Mouse (Mus musculus): ENCODE results near the gene Osgepl1. TPM values are rescaled to one million over a fixed set of nuclear protein-coding genes. Genes with fewer than 3 reads are reported as not detected.

Osgepl1 gene
- polyA plus RNA-seq (2012; rRNA removed; ENCODE audit: low replicate concordance) = 7.0 and 9.3 TPM in 2 replicates

DNA sequence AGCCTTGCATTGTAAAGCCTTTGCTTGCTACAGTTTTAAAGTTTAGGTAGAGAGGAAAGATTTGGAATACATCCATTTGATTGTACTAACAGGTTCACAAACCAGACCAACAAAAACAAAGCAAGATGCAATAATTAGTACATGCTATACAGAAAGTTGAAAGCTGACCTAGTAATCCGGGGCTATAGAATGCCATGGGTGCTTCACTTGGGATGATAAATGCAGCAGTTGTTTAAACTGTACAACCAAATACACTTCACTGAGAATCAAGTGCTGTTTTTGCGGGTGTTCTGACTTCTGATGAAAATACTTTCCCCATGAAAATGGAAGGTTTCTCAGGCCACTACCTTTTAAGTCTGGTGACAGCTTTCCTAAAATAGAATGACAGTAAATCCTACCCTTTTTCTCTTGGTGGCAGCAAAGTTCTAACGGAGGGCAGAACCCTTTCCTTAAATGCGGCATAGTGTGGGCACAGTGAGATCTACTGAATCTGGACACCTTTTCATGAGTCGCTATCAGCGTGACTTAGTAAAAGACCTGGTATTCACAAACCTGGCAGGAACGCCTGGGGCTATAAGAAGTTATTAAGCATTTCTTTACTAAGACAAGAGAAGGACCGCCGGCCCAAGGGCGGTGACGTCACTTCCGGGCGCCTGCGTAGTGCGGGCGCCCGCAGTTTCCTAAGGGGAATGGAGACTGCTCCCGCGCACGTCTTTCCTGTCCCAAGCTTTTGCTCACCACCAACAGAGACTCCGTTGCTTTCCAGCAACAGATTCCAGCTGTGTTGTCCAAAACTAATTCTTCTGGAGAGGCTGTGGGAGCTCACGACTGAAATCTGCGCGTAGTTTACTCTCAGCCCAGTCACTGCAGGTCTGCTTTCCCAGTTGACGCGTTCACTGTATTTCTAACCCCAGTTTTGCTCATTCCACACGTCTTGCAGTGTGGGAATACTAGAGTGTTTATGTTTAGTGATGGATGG, at the start of gene Osgepl1:
Gene Osgepl1 (plus strand): TSS at position 636 of the 979 bp plus-strand sequence.

DNA sequence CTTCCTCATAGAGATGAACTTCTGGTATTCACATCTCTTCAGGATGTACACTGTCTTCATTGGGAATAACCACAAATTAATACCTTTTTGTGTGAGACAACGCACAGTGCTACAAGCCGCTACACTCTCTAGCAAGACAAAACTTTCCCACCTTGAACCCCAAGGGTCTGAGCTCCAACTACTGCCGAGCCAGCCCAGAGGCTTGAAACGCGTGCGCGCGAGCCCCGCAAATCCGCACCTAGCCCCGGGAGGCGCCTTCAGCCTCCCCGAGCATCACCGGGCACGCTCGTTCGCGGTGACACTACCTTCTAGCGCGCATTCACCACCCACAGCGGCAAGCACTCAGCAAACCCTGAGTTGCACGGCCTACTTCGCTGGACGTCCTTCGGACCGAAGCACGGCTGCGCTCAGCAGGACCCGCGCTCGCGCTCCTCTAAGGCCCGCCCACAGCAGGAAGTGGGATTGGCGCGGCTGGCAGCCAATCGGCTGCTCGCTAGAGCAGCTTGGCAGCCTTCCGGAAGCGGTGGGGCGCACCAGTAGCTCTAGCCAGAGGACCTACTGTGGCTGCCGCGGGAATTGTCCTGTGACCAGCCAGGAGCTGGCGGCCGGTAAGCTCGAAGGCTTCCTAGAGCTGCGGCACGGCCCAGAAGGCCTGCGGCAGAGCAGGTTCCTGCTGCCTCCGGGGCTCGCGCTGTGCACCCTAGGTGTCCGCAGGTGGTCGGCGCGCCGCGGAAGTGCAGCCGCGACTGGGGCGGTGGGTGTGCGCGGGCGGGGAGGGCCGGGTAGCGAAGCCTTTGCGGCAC, 16.6 kb upstream of the Osgepl1 start, which contains the start of the genes Pms1, Ormdl1 and Gm28778:
Gene Pms1 (minus strand): TSS at position 438 of the 803 bp plus-strand sequence.
Gene Ormdl1 (plus strand): TSS at position 515 of the 803 bp plus-strand sequence.
Gene Gm28778 (plus strand): TSS at position 531 of the 803 bp plus-strand sequence.

DNA sequence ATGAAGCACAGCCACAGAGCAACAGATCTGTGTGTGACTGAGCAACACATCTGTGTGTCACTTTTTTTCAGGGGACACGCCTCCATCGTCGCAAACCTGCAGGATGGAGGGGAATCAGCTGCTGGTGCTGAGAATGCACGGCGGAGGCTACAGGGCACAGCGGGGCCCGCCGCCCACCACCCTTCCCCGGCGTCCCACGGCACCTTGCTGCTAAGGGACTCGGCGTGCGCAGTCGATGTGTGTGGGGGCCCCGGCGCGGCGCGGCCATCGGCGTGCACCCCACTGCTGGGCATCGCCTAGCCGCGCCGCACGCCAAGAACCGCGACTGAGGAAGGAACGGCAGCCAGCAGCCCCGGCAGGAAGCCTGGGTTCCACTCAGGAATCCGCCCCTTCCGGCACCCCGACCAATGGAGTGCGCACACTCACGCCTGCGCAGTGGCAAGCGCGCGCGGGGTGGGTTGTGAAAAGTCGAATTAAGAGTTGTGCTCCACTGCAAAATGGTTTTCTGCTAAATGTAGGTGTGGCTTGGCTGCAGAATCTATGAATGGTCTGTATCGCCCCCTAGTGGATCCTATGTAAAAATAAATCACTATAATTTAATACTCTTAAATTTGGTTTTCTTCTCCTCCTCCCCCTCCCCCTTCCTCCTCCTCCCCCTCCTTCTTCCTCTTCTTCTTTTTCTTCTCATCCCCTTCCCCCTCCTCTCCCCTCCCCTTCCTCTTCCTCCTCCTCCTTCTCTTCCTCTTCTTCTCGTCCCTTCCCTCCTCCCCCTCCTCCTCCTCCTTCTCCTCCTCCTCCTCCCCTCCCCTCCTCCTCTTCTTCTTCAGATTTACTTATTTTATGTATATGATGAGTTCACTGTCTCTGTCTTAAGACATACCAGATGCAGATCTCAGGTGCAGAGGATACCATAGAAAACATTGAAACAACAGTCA, 39.2 kb downstream of the Osgepl1 start, which contains the start of the genes Asdurf, Gm28551 and Asnsd1:
Gene Asdurf (minus strand): TSS at position 293 of the 935 bp plus-strand sequence.
Gene Gm28551 (minus strand): TSS at position 341 of the 935 bp plus-strand sequence.
Gene Asnsd1 (minus strand): TSS at position 426 of the 935 bp plus-strand sequence.

Other genes starting within 250 kb of the Osgepl1 start
- not detected in 2 replicates for gene 1700019A02Rik, start 126.0 kb upstream of the Osgepl1 start, polyA plus RNA-seq (2012; rRNA removed; ENCODE audit: low replicate concordance)
- gene Pms1, start 16.6 kb upstream of the Osgepl1 start, polyA plus RNA-seq (2012; rRNA removed; ENCODE audit: low replicate concordance) = 0.32 and 1.1 TPM in 2 replicates
- gene Ormdl1, start 16.5 kb upstream of the Osgepl1 start, polyA plus RNA-seq (2012; rRNA removed; ENCODE audit: low replicate concordance) = 5.3 and 6.8 TPM in 2 replicates
- gene Gm28778, start 16.5 kb upstream of the Osgepl1 start, polyA plus RNA-seq (2012; rRNA removed; ENCODE audit: low replicate concordance) = 5.8 and 15.5 TPM in 2 replicates
- gene Asdurf, start 39.0 kb downstream of the Osgepl1 start, polyA plus RNA-seq (2012; rRNA removed; ENCODE audit: low replicate concordance) = not detected in 2 replicates
- not detected in 2 replicates for gene Gm28551, start 39.0 kb downstream of the Osgepl1 start, polyA plus RNA-seq (2012; rRNA removed; ENCODE audit: low replicate concordance)
- 9.9 and 10.7 TPM in 2 replicates for gene Asnsd1, start 39.1 kb downstream of the Osgepl1 start, polyA plus RNA-seq (2012; rRNA removed; ENCODE audit: low replicate concordance)

Data from subcutaneous adipose tissue, adult 2 months (tissue).